14 mouse cellular contexts compared by ENCODE assay signal in the genomic region with DNA sequence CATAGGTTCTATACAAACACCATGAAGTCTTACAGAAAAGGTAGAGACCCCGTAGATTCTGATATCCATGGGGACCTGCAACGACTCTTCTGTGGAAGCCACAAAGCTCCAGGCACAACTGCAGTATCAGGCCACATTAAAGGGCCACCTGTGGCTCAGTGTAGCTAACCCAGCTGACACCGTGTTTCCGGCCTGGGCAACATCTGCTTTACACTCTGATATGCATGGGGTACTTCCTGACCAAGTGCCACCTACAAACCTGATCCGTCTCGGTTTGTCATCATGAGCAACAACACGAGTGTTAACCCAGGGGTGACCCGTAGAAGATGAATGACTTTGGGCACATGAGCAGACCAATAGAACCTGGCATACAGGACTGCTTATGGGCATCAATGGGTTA. TPM values are rescaled to one million over a fixed set of nuclear protein-coding genes. Genes with fewer than 3 reads are reported as not detected.
DNase-seq lines count a peak whose midpoint lies in the region; ATAC-seq lines count a peak whose summit lies in the region.
"Had no signal": no experiment of that assay in that cellular context is flagged by ENCODE, and none has a peak within 500 bp of the region (broad histone marks: within the 10 kb centered on the region; RNA-seq: fewer than 3 reads in every experiment).

No protein-coding gene starts in this region.

- DNase-seq in lung, postnatal 10 days: peak; percentile 19
- DNase-seq in lung, postnatal 14 days: no peak
- DNase-seq in thymus, postnatal 25 days: peak; percentile 87
- no peak for DNase-seq in adrenal gland, postnatal 10 days
- no peak for DNase-seq in kidney, adult 18-20 months
- DNase-seq: cerebellum, adult 9-10 months; gastrocnemius, postnatal 36 days; layer of hippocampus, adult 9-11 months; left cerebral cortex, postnatal 4 days had no signal

- ATAC-seq in inflammation-experienced regulatory T-cells, adult 6 months: peak; percentile 94
- ATAC-seq in neutrophil, adult 5-6 weeks (ENCODE audit: extremely low read depth, insufficient number of reproducible peaks, low FRiP score, poor library complexity, severe bottlenecking): peak; percentile 90
- no peak for ATAC-seq in erythroblast, adult 5-6 weeks (replicated peaks; ENCODE audit: low FRiP score, poor library complexity, severe bottlenecking)
- ATAC-seq: forebrain, embryonic 14.5 days had no signal

RNA-seq across cellular contexts. Expression of a gene that starts 18.1 kb away (rescaled TPM):
- not detected for polyA plus RNA-seq in inflammation-experienced regulatory T-cells, adult 6 months (2017; shearing (Covaris generic))
- 1.3 TPM in 1 of 2 replicates, not detected in the other for total RNA-seq in neutrophil, adult 5-6 weeks (2017)
- total RNA-seq in adrenal gland, postnatal 10 days (2021): 1 to 10 TPM; 3.6 to 4.7 TPM
- total RNA-seq in erythroblast, adult 5-6 weeks (2015; ENCODE audit: low replicate concordance): 1.9 TPM in 1 of 2 replicates, not detected in the other
- total RNA-seq in erythroblast, adult 5-6 weeks (2017; ENCODE audit: low replicate concordance): 14.2 TPM in 1 of 2 replicates, not detected in the other
- polyA plus RNA-seq: forebrain, embryonic 14.5 days; stomach, embryonic 14.5 days had no signal

RNA-seq across cellular contexts. Expression of a gene that starts 47.8 kb away (rescaled TPM):
- 1 to 10 TPM; 2.1 to 3.7 (median 3.7) TPM for polyA plus RNA-seq in inflammation-experienced regulatory T-cells, adult 6 months (2017; shearing (Covaris generic))
- 5.2 and 8.0 TPM in 2 replicates for total RNA-seq in neutrophil, adult 5-6 weeks (2017)
- total RNA-seq in adrenal gland, postnatal 10 days (2021): 10 to 100 TPM in 1 of 2 experiments, 1 to 10 TPM in 1; 5.5 to 12.2 TPM
- 4.0 and 4.6 TPM in 2 replicates for total RNA-seq in erythroblast, adult 5-6 weeks (2015; ENCODE audit: low replicate concordance)
- 9.1 and 10.4 TPM in 2 replicates for total RNA-seq in erythroblast, adult 5-6 weeks (2017; ENCODE audit: low replicate concordance)

Comparison
In these comparisons a context has a peak if more than half of its experiments do, and no peak if none do; other contexts are left out.
1. DNase-seq: peak in lung, postnatal 10 days (single experiment) and thymus, postnatal 25 days (single experiment); none in lung, postnatal 14 days (single experiment), adrenal gland, postnatal 10 days (single experiment) and kidney, adult 18-20 months (single experiment).